Mouse (Mus musculus) myocyte (in vitro differentiated cells): ENCODE results near the gene Atp1b1.

Experiments used
- E2F4 ChIP-seq: IDR thresholded peaks from one replicate; pipeline ENCODE4 v1.6.1; 2011; ENCODE audit warnings: mild to moderate bottlenecking, control low read depth, moderate library complexity; ENCODE audit not compliant: insufficient read depth
- MAX ChIP-seq: IDR thresholded peaks from one replicate; pipeline ENCODE4 v1.6.1; 2011; ENCODE audit warnings: low read depth, mild to moderate bottlenecking, control low read depth
- MYOD1 ChIP-seq, 3 experiments: IDR thresholded peaks; one replicate each; pipeline ENCODE4 v1.6.1; 2011; ENCODE audit warnings: control low read depth in 2 of 3, low read depth in 2 of 3, mild to moderate bottlenecking in 2 of 3, moderate library complexity in 1 of 3; ENCODE audit not compliant: insufficient read length in 2 of 3, control insufficient read depth in 1 of 3
- MYOG ChIP-seq, 3 experiments: IDR thresholded peaks; one replicate each; pipeline ENCODE4 v1.6.1; 2011; ENCODE audit warnings: control low read depth in 2 of 3, low read depth in 2 of 3, mild to moderate bottlenecking in 2 of 3; ENCODE audit not compliant: insufficient read length in 2 of 3, control insufficient read depth in 1 of 3, insufficient read depth in 1 of 3
- POLR2A ChIP-seq: IDR thresholded peaks from one replicate; pipeline ENCODE4 v1.6.1; 2011; ENCODE audit warnings: low read depth, mild to moderate bottlenecking, control low read depth, moderate library complexity; ENCODE audit not compliant: insufficient read length
- TCF12 ChIP-seq: IDR thresholded peaks from one replicate; pipeline ENCODE4 v1.6.1; 2011; ENCODE audit warnings: mild to moderate bottlenecking, control low read depth; ENCODE audit not compliant: poor library complexity, insufficient read depth, severe bottlenecking
- USF1 ChIP-seq: IDR thresholded peaks from one replicate; pipeline ENCODE4 v1.6.1; 2011; ENCODE audit warnings: low read depth, mild to moderate bottlenecking, control low read depth, moderate library complexity

GRCm38 (mm10) chr1:164411306-164411705 is 46.8 kb downstream of the Atp1b1 start:
- TF ChIP-seq MYOG (IDR thresholded peaks at IDR 0.05; ENCODE audit: control insufficient read depth in 1 of 3, insufficient read depth in 1 of 3, insufficient read length in 2 of 3, low read depth in 2 of 3), result no peak
- no peak for TF ChIP-seq MYOD1 (IDR thresholded peaks at IDR 0.05; ENCODE audit: control insufficient read depth in 1 of 3, insufficient read length in 2 of 3, low read depth in 2 of 3)
- no peak for TF ChIP-seq TCF12
- no peak for TF ChIP-seq E2F4
- TF ChIP-seq USF1, result no peak
- TF ChIP-seq POLR2A, result no peak
- no peak for TF ChIP-seq MAX
